Mouse (Mus musculus): ENCODE data around the gene Tspan11. TPM values are rescaled to one million over a fixed set of nuclear protein-coding genes. Genes with fewer than 3 reads are reported as not detected.

Tspan11 gene
- polyA plus RNA-seq, 1 experiment from 2014 or later, result 64.3 TPM

GRCm38 (mm10) chr6:127893611-127894010 is 6.2 kb downstream of the Tspan11 start:
- Histone ChIP-seq H3K27ac (ENCODE audit: low read length) (no peak overlapping the region), H3K4me3 (ENCODE audit: low read depth, low read length) (no peak overlapping the region), H3K9ac (replicated peaks; ENCODE audit: low read depth) (no peak overlapping the region), H3K4me1 (ENCODE audit: insufficient read depth, low read depth, low read length) (no peaks in the 10 kb centered on the region; the same call in 1 of the 2 replicates), H3K4me2 (replicated peaks; ENCODE audit: low read depth, low read length) (no peak overlapping the region), H3K36me3 (ENCODE audit: insufficient read depth, low read length) (no peaks in the 10 kb centered on the region), H3K27me3 (replicated peaks; ENCODE audit: insufficient read depth, low read length) (no peaks in the 10 kb centered on the region), H3K9me3 (ENCODE audit: low read length) (no peaks in the 10 kb centered on the region)
- ATAC-seq (no peak), DNase-seq (ENCODE audit: low spot score) (no peak)
- TF ChIP-seq EP300 (IDR thresholded peaks at IDR 0.05) (no peak), CTCF (IDR thresholded peaks at IDR 0.05) (no peak)
- WGBS, result 27% methylated on average over 6 of the region's 6 CpGs

DNA sequence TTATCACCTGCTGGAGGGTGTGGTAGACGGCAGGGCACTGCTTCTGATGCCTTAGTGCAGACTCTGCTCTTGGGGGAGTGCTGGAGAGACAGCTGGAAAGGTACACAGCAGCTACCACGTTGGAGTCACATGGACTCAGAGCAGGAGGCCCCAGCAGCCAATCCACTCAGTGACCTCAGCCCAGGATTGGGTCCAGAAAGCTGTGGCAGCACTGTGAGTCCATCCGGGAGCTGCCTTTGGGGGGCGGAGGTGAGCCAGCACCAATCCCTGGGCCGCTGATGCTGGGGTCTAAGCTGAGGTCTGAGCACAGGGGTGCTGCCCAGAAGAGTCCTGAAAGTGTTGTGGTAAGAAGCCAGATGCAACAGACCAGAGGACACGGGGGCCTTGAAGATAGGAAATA is 7.6 kb downstream of the Tspan11 start:
- Histone ChIP-seq H3K4me1 (ENCODE audit: insufficient read depth, low read depth, low read length) (no peaks in the 10 kb centered on the region; the same call in 1 of the 2 replicates), H3K9ac (replicated peaks; ENCODE audit: low read depth) (no peak overlapping the region), H3K27me3 (replicated peaks; ENCODE audit: insufficient read depth, low read length) (no peaks in the 10 kb centered on the region), H3K4me2 (replicated peaks; ENCODE audit: low read depth, low read length) (no peak overlapping the region), H3K36me3 (ENCODE audit: insufficient read depth, low read length) (no peaks in the 10 kb centered on the region), H3K27ac (ENCODE audit: low read length) (no peak overlapping the region), H3K4me3 (ENCODE audit: low read depth, low read length) (no peak overlapping the region), H3K9me3 (ENCODE audit: low read length) (no peaks in the 10 kb centered on the region)
- TF ChIP-seq CTCF (IDR thresholded peaks at IDR 0.05), result no peak
- no peak for TF ChIP-seq EP300 (IDR thresholded peaks at IDR 0.05)
- no peak for ATAC-seq
- no peak for DNase-seq (ENCODE audit: low spot score)
- WGBS, result 39% methylated on average over 6 of the region's 6 CpGs

GRCm38 (mm10) chr6:127896425-127896824 is 9.0 kb downstream of the Tspan11 start:
- Histone ChIP-seq H3K36me3 (ENCODE audit: insufficient read depth, low read length) (no peaks in the 10 kb centered on the region), H3K4me3 (ENCODE audit: low read depth, low read length) (no peak overlapping the region), H3K4me1 (ENCODE audit: insufficient read depth, low read depth, low read length) (no peaks in the 10 kb centered on the region), H3K9ac (replicated peaks; ENCODE audit: low read depth) (no peak overlapping the region), H3K27me3 (replicated peaks; ENCODE audit: insufficient read depth, low read length) (no peaks in the 10 kb centered on the region), H3K27ac (ENCODE audit: low read length) (no peak overlapping the region), H3K9me3 (ENCODE audit: low read length) (no peaks in the 10 kb centered on the region), H3K4me2 (replicated peaks; ENCODE audit: low read depth, low read length) (no peak overlapping the region)
- WGBS, result 56% methylated on average over 3 of the region's 3 CpGs
- DNase-seq (ENCODE audit: low spot score) (no peak), ATAC-seq (peak; percentile 42; the same call in 1 of the 2 replicates)
- TF ChIP-seq CTCF (IDR thresholded peaks at IDR 0.05), result no peak
- TF ChIP-seq EP300 (IDR thresholded peaks at IDR 0.05), result no peak

DNA sequence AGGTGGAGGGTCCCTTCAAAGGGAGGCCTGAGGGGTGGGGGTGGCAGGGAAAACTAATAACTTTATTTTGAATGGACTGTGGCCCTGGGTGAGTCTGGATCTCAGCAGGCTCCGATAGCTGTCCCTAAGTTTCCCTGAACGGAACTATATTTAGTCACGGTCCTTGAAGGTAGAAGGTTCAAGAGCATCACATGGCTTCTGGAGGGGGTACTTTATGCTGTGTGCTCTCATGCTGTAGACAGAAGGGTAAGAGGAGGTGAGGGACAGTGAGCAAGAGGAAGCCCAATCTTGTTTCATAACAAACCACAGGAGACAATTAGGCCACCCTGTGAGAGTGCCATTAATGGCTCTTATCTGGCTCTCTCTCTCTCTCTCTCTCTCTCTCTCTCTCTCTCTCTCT is 10.0 kb downstream of the Tspan11 start:
- ATAC-seq (peak; percentile 73), DNase-seq (ENCODE audit: low spot score) (peak; percentile 69)
- 56% methylated on average over 3 of the region's 3 CpGs for WGBS
- Histone ChIP-seq H3K9ac (replicated peaks; ENCODE audit: low read depth) (no peak overlapping the region), H3K4me3 (ENCODE audit: low read depth, low read length) (no peak overlapping the region), H3K27me3 (replicated peaks; ENCODE audit: insufficient read depth, low read length) (no peaks in the 10 kb centered on the region), H3K27ac (ENCODE audit: low read length) (no peak overlapping the region), H3K9me3 (ENCODE audit: low read length) (no peaks in the 10 kb centered on the region), H3K4me2 (replicated peaks; ENCODE audit: low read depth, low read length) (no peak overlapping the region), H3K36me3 (ENCODE audit: insufficient read depth, low read length) (no peaks in the 10 kb centered on the region), H3K4me1 (ENCODE audit: insufficient read depth, low read depth, low read length) (no peaks in the 10 kb centered on the region)
- no peak for TF ChIP-seq CTCF (IDR thresholded peaks at IDR 0.05)
- peak; percentile 69; the same call in 1 of the 2 replicates for TF ChIP-seq EP300 (IDR thresholded peaks at IDR 0.05)

- Histone ChIP-seq H3K4me1 (ENCODE audit: insufficient read depth, low read depth, low read length) (no peaks in the 10 kb centered on the region), H3K4me3 (ENCODE audit: low read depth, low read length) (no peak overlapping the region), H3K9me3 (ENCODE audit: low read length) (no peaks in the 10 kb centered on the region), H3K36me3 (ENCODE audit: insufficient read depth, low read length) (no peaks in the 10 kb centered on the region), H3K27me3 (replicated peaks; ENCODE audit: insufficient read depth, low read length) (no peaks in the 10 kb centered on the region), H3K4me2 (replicated peaks; ENCODE audit: low read depth, low read length) (no peak overlapping the region), H3K9ac (replicated peaks; ENCODE audit: low read depth) (no peak overlapping the region), H3K27ac (ENCODE audit: low read length) (no peak overlapping the region)
- WGBS, result 87% methylated on average over 6 of the region's 6 CpGs
- no peak for DNase-seq (ENCODE audit: low spot score)
- TF ChIP-seq CTCF (IDR thresholded peaks at IDR 0.05), result no peak
- ATAC-seq, result no peak
Measured at GRCm38 (mm10) chr6:127900062-127900461, 12.7 kb downstream of the Tspan11 start.

DNA sequence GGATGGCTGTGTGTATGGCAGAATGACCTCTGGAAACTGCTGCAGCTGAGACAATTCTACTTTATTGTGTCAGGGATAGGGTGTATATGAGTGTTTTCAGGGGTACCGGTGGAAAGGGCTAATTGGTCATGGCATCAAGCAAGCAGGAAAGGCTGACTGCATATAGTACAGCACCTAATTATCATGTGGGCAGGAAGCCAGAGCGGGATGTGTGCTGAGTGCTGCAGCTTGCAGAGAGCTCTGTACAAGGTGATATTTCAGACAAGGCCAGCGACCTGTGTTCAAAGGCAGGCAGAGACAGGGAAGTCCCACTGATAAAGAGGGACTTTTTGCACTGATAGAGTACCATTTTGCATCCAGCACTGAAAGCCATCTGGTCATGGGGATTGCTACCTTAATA is 13.9 kb downstream of the Tspan11 start:
- DNase-seq (ENCODE audit: low spot score) (no peak), ATAC-seq (no peak)
- TF ChIP-seq CTCF (IDR thresholded peaks at IDR 0.05) (no peak), EP300 (IDR thresholded peaks at IDR 0.05) (no peak)
- no peaks in the 10 kb centered on the region for H3K27me3 ChIP-seq (replicated peaks; ENCODE audit: insufficient read depth, low read length)
- 57% methylated on average over 3 of the region's 3 CpGs for WGBS
- no peak overlapping the region for H3K4me3 ChIP-seq (ENCODE audit: low read depth, low read length)
- H3K4me1 ChIP-seq (ENCODE audit: insufficient read depth, low read depth, low read length), result no peaks in the 10 kb centered on the region
- no peak overlapping the region for H3K4me2 ChIP-seq (replicated peaks; ENCODE audit: low read depth, low read length)
- no peak overlapping the region for H3K9ac ChIP-seq (replicated peaks; ENCODE audit: low read depth)
- H3K36me3 ChIP-seq (ENCODE audit: insufficient read depth, low read length), result no peaks in the 10 kb centered on the region
- no peak overlapping the region for H3K27ac ChIP-seq (ENCODE audit: low read length)
- no peaks in the 10 kb centered on the region for H3K9me3 ChIP-seq (ENCODE audit: low read length)

DNA sequence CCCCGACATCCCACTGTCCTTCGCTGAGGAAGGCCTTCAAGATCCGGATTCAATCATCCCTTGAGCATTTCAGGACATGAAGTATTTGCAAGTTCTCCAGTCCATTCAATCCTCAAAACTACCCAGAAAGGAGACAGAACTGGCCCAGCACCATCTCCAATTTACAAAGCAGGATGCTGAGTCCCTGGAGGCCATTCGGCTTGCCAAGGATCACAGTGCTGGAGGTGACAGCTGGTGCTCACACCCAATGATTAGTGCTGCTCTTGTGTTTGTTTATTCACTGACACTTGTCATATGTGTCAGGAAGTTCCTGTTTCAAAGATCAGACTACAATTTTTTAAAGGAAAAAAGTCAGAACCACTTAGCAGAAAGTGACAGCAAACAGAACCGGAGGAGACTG is 14.3 kb downstream of the Tspan11 start:
- TF ChIP-seq CTCF (IDR thresholded peaks at IDR 0.05) (no peak), EP300 (IDR thresholded peaks at IDR 0.05) (no peak)
- ATAC-seq, result no peak
- H3K9me3 ChIP-seq (ENCODE audit: low read length), result no peaks in the 10 kb centered on the region
- H3K4me2 ChIP-seq (replicated peaks; ENCODE audit: low read depth, low read length), result no peak overlapping the region
- H3K4me1 ChIP-seq (ENCODE audit: insufficient read depth, low read depth, low read length), result no peaks in the 10 kb centered on the region
- H3K27ac ChIP-seq (ENCODE audit: low read length), result no peak overlapping the region
- H3K27me3 ChIP-seq (replicated peaks; ENCODE audit: insufficient read depth, low read length), result no peaks in the 10 kb centered on the region
- no peaks in the 10 kb centered on the region for H3K36me3 ChIP-seq (ENCODE audit: insufficient read depth, low read length)
- WGBS, result 67% methylated on average over 5 of the region's 5 CpGs
- no peak overlapping the region for H3K9ac ChIP-seq (replicated peaks; ENCODE audit: low read depth)
- H3K4me3 ChIP-seq (ENCODE audit: low read depth, low read length), result no peak overlapping the region
- DNase-seq (ENCODE audit: low spot score), result no peak

All from lung, postnatal 0 days (tissue).